Mouse (Mus musculus) liver, postnatal 0 days (tissue): ENCODE measurements around the gene Tmem231.
A peak's percentile ranks its signal among the peaks of the same experiment; 100 is the strongest.

Experiments used
- CTCF ChIP-seq: sonication (generic); IDR thresholded peaks from 2 replicates; pipeline ENCODE4 v1.5.1; 2016; ENCODE audit warnings: antibody characterized with exemption, low read depth
- EP300 ChIP-seq: IDR thresholded peaks from 2 replicates; pipeline ENCODE4 v1.6.1; 2016; ENCODE audit warnings: antibody characterized with exemption, low read depth, mild to moderate bottlenecking

GRCm38 (mm10) chr8:111919663-111920062, 14.0 kb downstream of the Tmem231 start:
- TF ChIP-seq CTCF (peak; percentile 78), EP300 (no peak)
